Mouse (Mus musculus) heart, postnatal 0 days (tissue): ENCODE data around the gene Mill2.

Source experiments
- CTCF ChIP-seq: IDR thresholded peaks from 2 replicates; pipeline ENCODE4 v1.5.1; 2016; ENCODE audit warnings: antibody characterized with exemption, control low read depth, low read depth
- EP300 ChIP-seq: IDR thresholded peaks from 2 replicates; pipeline ENCODE4 v1.6.1; 2016; ENCODE audit warnings: antibody characterized with exemption, low read depth

DNA sequence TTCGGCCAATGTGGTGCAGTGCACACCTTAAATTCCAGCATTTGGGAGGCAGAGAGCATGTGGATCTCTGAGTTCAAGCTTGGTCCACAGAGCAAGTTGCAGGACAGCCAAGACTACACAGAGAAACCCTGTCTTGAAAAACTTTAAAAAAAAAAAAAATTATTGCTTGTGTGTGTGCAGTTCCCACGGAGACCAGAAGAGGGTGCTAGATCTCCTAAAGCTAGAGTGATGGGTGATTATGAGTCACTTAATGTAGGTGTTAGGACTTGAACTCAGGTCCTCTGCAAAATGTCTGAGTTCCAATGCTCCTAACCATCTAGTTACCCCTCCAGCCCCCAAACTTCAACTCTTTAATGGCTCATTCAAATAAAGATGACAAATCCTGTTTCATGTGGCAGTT lies 28.7 kb downstream of the Mill2 start:
- TF ChIP-seq CTCF (no peak), EP300 (no peak)
